Mouse (Mus musculus): ENCODE measurements around the gene Dok3.

GRCm38 (mm10) chr13:55519606-55520005, 9.5 kb downstream of the Dok3 start:
- no peak for TF ChIP-seq GATA1 (IDR thresholded peaks at IDR 0.05; ENCODE audit: borderline replicate concordance, low read length)
- no peak for TF ChIP-seq FLI1 (IDR thresholded peaks at IDR 0.05; ENCODE audit: low read length)

All from megakaryocyte, embryonic 14.5 days (primary cell).